Mouse (Mus musculus): ENCODE data around the gene Serpine3.

DNA sequence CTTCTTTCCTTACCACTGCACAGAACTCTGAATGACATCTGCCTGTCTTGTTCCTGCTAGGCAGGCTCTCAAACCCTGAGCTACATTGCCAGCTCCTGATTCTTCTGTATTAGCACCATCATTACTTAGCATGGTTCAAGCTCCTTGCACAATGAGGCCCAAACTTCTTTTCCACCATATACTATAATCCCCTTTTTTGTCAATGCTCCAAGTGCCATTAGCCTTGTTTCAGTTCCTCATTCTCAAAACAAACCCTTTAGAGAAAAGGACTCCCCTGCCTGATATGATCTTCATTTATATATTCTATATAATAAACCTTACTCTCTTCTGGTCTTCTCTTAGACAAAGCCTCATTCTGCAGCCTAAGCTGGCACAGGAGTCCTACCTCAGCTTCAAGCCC is 61.1 kb downstream of the Serpine3 start:
- TF ChIP-seq POLR2A (IDR thresholded peaks at IDR 0.05; ENCODE audit: borderline replicate concordance, extremely low read depth, low read depth, low read length) = no peak
- no peak for TF ChIP-seq CTCF (IDR thresholded peaks at IDR 0.05; ENCODE audit: insufficient read depth, low read length)

All from lung, adult 2 months (tissue).